Mouse (Mus musculus) neutrophil, adult 59 days (primary cell): ENCODE results near the gene Fam71b. TPM values are rescaled to one million over a fixed set of nuclear protein-coding genes. Genes with fewer than 3 reads are reported as not detected.

Experiments
- total RNA-seq, 2 experiments: library from RNA; stranded (reverse); gene quantifications; 1 replicate in 1 of 2; 2 replicates in 1 of 2; pipeline ENCODE4 v1.2.4; 2023

Fam71b gene
- total RNA-seq: 1 to 10 TPM in 1 of 2 experiments, under 1 TPM in 1; 0.90 to 1.3 TPM

DNA sequence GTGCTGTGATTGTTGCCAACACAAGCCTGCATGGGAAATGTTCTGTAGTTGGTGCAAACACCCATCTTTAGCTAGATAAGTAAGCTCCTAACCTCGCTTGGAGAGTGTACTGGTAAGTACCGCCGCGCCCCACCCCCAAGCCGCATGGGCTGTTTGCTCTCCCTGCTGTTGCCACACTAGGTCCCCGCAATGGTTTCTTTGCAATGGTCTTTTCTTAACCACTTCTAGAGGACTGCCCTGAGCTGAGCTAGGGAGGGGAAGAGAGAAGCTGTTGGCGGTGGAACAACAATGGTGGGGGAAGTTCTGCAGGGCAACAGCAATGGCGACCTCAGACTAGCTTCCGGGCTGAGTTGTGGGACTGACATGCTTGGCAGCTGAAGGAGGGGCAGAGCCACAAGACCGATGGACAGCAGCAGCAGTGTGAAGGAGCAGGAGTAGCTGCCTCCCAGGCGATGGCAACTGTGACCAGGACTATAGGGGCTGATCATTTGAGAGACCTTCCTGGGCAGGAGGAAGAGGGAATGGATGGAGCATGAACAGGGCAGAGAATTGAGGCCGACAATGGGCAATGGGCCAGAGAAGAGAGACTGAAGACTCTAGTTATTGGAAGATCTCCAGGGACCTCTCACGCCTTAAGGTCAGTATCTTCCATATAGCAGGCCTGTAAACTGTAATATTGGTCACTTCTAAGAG, at the start of gene Fam71b:
Fam71b (plus strand) TSS at position 393 of the 693 bp plus-strand sequence.

DNA sequence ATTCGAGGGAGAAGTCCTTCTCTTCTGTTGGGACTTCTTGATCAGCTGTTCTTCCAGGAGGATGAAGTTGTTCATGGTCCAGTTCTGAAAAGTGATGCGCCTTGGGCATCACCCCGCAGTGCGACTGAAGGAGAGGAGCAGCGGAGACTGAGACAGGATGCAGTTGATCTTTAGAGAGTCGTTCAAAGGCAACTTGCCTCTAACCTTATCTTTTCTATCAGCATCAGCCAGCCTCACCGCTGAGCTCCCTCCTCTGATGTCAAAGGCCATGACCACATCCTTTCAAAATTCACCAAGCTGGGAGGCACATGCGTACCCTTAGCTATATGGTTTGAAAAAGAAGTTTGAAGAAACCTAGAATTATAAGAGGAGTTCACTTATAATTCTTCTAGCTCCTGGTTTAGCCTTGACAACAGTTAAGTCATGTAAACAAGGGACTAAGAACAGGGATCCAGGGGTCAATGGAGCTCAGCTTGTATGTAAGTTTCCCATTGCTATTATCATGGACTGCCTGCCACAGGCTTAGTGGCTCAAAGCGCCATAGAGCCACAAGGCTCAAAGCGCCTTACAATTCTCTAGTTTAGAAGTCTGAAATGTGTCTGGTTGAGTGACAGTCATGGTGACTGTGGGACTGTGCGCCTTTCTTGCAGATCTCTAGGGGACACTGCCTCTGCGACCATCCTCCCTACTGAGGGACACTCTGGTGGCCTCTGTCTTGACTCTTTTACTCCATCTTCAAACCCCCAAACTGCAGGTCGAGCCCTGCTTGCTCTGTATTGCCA, 6.8 kb upstream of the Fam71b start, which contains the start of gene Itk:
Itk (minus strand) TSS at position 180 of the 782 bp plus-strand sequence.

DNA sequence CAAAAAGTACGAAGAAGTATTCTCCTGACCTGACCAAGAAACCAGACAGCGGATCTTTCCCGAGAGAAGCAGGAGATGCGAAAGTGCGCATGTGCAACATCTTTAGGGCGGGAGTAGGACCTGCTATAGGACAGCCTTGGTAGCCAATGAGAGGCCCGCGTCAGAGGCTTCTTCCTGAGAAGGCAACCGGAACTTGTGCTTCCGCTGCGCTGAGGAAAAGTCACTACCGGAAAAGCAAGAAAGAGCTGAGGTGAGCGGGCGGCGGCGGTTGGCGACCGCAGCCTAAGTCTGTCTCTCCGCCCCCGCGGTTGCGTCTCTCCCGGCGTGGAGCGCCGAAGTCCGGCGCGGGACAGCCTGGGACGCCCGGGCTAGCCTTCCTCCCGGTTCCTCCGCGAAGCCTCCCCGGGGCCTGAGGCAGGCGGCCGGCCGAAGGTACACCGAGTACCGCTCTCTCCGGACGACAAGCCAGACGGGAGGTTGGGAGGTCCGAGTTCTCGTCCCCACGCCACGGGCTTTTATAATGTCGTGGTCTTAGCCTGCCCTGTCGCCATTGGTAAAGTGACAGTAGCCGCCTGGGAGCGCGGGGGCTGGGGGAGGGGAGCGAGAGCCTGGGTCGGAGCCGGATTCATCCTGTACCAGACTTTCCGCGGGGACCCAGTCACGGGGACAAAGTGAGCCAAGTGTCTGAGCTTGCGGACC, 40.5 kb downstream of the Fam71b start, which contains the start of gene Med7:
Med7 (plus strand) TSS at position 166 of the 699 bp plus-strand sequence.

DNA sequence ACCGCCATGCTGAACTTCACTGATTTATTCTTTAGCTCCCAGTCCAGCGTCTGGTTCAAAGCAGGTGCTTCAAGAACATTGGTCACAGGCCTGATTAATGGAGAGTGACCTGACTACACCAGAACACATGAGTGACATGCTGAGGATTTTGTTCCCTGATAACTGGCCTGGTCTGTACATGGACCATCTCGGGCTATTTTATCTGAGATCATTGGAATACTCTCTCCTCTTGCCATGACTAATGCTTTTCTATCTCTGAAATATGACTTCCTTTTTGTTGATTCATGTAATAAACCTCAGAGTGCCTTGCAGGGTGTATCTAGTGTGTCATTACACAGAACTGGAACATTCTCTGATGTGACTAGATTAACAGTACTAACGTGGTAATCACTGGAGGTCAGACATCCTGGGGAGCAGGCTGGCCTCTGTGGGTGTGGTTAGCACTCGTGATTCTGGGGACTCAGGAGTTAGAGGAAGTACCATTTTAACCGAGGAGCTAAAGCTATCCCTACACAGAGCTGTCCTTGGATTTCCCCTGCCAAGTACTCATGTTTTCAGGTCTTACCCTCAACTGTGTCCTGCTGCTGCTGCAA, 58.2 kb downstream of the Fam71b start, which contains the start of gene Havcr2:
Havcr2 (plus strand) TSS at position 483 of the 593 bp plus-strand sequence.

Other genes starting within 250 kb of the Fam71b start
- gene Nipal4, start 230.1 kb upstream of the Fam71b start, total RNA-seq: not detected
- not detected for gene Fndc9, start 161.0 kb upstream of the Fam71b start, total RNA-seq
- 100 to 1,000 TPM; 184 to 204 TPM for gene Cyfip2, start 83.7 kb upstream of the Fam71b start, total RNA-seq
- gene Itk, start 7.0 kb upstream of the Fam71b start, total RNA-seq: 1 to 10 TPM; 2.1 to 3.6 TPM
- 10 to 100 TPM; 33.9 to 36.3 TPM for gene Med7, start 40.4 kb downstream of the Fam71b start, total RNA-seq
- under 1 TPM; 0.40 to 0.49 TPM for gene Havcr2, start 58.4 kb downstream of the Fam71b start, total RNA-seq
- gene Gm12169, start 127.7 kb downstream of the Fam71b start, total RNA-seq: not detected
- not detected for gene BC053393, start 175.0 kb downstream of the Fam71b start, total RNA-seq
- not detected for gene Dppa1, start 232.7 kb downstream of the Fam71b start, total RNA-seq